Mouse (Mus musculus) E14TG2a.4 (cell line): Measurements from ENCODE around the gene Olfr1313.
"Not testable (repeated sequence)": the region's sequence is repeated elsewhere in the genome, so short reads cannot be mapped to it uniquely, and the experiment has no call there.

Source experiments
- H3K27me3 ChIP-seq: 2 replicates; pipeline ENCODE4 v1.6.1; 2014; ENCODE audit warnings: low read length, control low read depth; ENCODE audit not compliant: insufficient read depth
- H3K36me3 ChIP-seq: 2 replicates; pipeline ENCODE4 v1.6.1; 2014; ENCODE audit warnings: low read length, control low read depth; ENCODE audit not compliant: insufficient read depth
- H3K4me1 ChIP-seq: replicated peaks from 2 replicates; pipeline ENCODE4 v1.6.1; 2014; ENCODE audit warnings: low read depth, low read length, control low read depth
- H3K4me3 ChIP-seq: replicated peaks from 2 replicates; pipeline ENCODE4 v1.5.1; 2014; ENCODE audit warnings: mild to moderate bottlenecking, low read length
- H3K9me3 ChIP-seq: 2 replicates; pipeline ENCODE4 v1.6.1; 2014; ENCODE audit warnings: low read length, control low read depth
- CTCF ChIP-seq: conservative IDR thresholded peaks from 2 replicates; pipeline ENCODE4 v1.5.1; 2014; ENCODE audit warnings: low read length
- NANOG ChIP-seq: IDR thresholded peaks from 2 replicates; pipeline ENCODE4 v1.6.1; 2014; ENCODE audit warnings: borderline replicate concordance, low read length, mixed read lengths
- POU5F1 ChIP-seq: IDR thresholded peaks from 2 replicates; pipeline ENCODE4 v1.6.1; 2014; ENCODE audit warnings: low read length, borderline replicate concordance

Olfr1313 gene

DNA sequence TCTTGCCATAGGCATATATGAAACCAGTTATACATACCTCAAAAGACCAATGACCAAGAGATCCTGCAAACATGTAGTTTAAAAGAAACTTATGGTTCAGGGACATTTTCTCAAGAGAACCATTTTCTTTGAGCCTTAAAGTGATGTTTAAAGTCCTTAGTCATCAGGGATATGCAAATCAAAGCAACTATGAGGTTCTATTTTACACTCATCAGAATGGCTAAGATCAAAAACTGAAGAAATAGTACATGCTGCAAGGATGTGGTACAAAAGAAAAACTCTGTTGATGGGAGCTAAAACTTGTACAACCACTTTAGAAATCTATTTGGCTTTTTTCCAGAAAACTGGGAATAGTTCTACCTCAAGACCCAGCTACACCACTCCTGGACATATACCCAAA is at the start of gene Olfr1313:
Olfr1313 (minus strand) TSS at position 101 of the 400 bp plus-strand sequence.
- Histone ChIP-seq H3K36me3 (no peaks in the 10 kb centered on the region), H3K4me1 (no peaks in the 10 kb centered on the region), H3K27me3 (no peaks in the 10 kb centered on the region), H3K4me3 (no peak within 1 kb of the TSS), H3K9me3 (no peaks in the 10 kb centered on the region)
- no peak for TF ChIP-seq CTCF
- TF ChIP-seq POU5F1 = no peak
- no peak for TF ChIP-seq NANOG

GRCm38 (mm10) chr2:112115340-112115739 is 37.7 kb upstream of the Olfr1313 start, which contains the start of gene Olfr1315-ps1:
Olfr1315-ps1 (minus strand) TSS chr2:112115440.
- no peak for TF ChIP-seq POU5F1
- TF ChIP-seq CTCF = no peak
- TF ChIP-seq NANOG = no peak
- Histone ChIP-seq H3K4me1 (no peaks in the 10 kb centered on the region), H3K9me3 (peaks cover 9% of the 10 kb centered on the region), H3K36me3 (no peaks in the 10 kb centered on the region), H3K4me3 (no peak within 1 kb of the TSS), H3K27me3 (no peaks in the 10 kb centered on the region)

GRCm38 (mm10) chr2:112096681-112097080 is 19.0 kb upstream of the Olfr1313 start, which contains the start of gene Olfr1314:
Olfr1314 (minus strand) TSS chr2:112096781.
- Histone ChIP-seq H3K9me3 (no peaks in the 10 kb centered on the region), H3K4me3 (no peak within 1 kb of the TSS), H3K27me3 (no peaks in the 10 kb centered on the region), H3K4me1 (no peaks in the 10 kb centered on the region), H3K36me3 (no peaks in the 10 kb centered on the region)
- no peak for TF ChIP-seq NANOG
- no peak for TF ChIP-seq POU5F1
- no peak for TF ChIP-seq CTCF

DNA sequence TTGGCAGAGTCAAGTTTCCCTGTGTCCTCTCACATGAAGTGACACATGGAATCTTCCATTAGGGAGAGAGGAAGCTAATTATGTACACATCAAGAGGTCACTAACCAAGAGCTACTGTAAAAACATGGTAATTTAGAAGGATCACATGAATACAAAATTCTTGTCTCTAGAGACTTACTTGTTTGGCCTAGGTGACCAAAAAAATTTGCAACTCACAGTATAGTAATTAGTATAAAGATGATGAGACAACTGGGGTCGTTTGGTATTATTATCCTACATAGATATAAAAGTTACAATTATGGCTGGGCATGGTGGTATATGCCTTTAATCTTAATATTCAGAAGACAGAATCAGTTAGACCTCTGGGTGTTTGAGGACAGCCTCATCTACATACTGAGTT is 27.5 kb downstream of the Olfr1313 start, which contains the start of gene Olfr1312:
Olfr1312 (minus strand) TSS at position 101 of the 400 bp plus-strand sequence.
- Histone ChIP-seq H3K27me3 (no peaks in the 10 kb centered on the region), H3K36me3 (no peaks in the 10 kb centered on the region), H3K4me1 (no peaks in the 10 kb centered on the region), H3K9me3 (peaks cover 7% of the 10 kb centered on the region; the same call in 1 of the 2 replicates), H3K4me3 (no peak within 1 kb of the TSS)
- TF ChIP-seq POU5F1 (no peak), CTCF (no peak)

- H3K36me3 ChIP-seq, H3K9me3 ChIP-seq, H3K27me3 ChIP-seq, H3K4me1 ChIP-seq, H3K4me3 ChIP-seq: not testable (repeated sequence)
Observed at GRCm38 (mm10) chr2:112026971-112027370, 50.7 kb downstream of the Olfr1313 start.

DNA sequence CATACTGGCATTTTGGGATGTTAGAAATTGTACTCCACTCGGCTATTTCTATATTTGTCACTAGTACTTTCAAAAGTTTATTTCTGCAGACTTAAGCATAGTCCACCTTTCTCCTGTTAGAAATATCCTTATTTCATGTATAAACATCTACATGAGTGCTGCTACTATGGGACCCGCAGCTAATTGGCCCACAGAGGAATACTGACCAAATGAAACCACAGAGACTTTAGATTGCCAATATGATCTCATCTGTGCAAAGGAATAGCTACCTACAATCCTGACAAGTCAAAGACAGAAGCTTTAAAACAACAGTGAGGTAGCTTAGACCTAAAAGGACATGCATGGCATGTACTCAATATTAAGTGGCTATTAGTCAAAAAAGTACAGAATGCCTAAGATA is 53.3 kb downstream of the Olfr1313 start, which contains the start of gene Olfr1311:
Olfr1311 (minus strand) TSS at position 101 of the 400 bp plus-strand sequence.
- H3K4me1 ChIP-seq = no peaks in the 10 kb centered on the region
- H3K4me3 ChIP-seq = no peak within 1 kb of the TSS
- H3K27me3 ChIP-seq = no peaks in the 10 kb centered on the region
- H3K9me3 ChIP-seq = no peaks in the 10 kb centered on the region
- TF ChIP-seq NANOG (no peak), POU5F1 (no peak), CTCF (no peak)
- no peaks in the 10 kb centered on the region for H3K36me3 ChIP-seq
